Mouse (Mus musculus): Measurements from ENCODE around the gene Pear1. TPM values are rescaled to one million over a fixed set of nuclear protein-coding genes. Genes with fewer than 3 reads are reported as not detected.
A peak's percentile ranks its signal among the peaks of the same experiment; 100 is the strongest.

The Pear1 gene
- polyA plus RNA-seq, 1 experiment: 21.1 TPM

GRCm38 (mm10) chr3:87809322-87809962, 14.7 kb downstream of the Pear1 start:
- no peak for DNase-seq (ENCODE audit: low spot score)

GRCm38 (mm10) chr3:87804038-87804677, 19.9 kb downstream of the Pear1 start:
- DNase-seq (ENCODE audit: low spot score): no peak

GRCm38 (mm10) chr3:87801681-87802080, 22.4 kb downstream of the Pear1 start:
- DNase-seq (ENCODE audit: low spot score): no peak

GRCm38 (mm10) chr3:87796736-87797334, 27.3 kb downstream of the Pear1 start, which contains the start of gene Insrr:
Gene Insrr (plus strand): TSS chr3:87796951.
- DNase-seq (ENCODE audit: low spot score): no peak

- no peak for DNase-seq (ENCODE audit: low spot score)
Measured at GRCm38 (mm10) chr3:87795336-87796277, 28.5 kb downstream of the Pear1 start.

GRCm38 (mm10) chr3:87794922-87795325, 29.2 kb downstream of the Pear1 start, which contains the start of gene Ntrk1:
Gene Ntrk1 (minus strand): TSS chr3:87795162.
- no peak for DNase-seq (ENCODE audit: low spot score)

GRCm38 (mm10) chr3:87789768-87790167, 34.3 kb downstream of the Pear1 start:
- DNase-seq (ENCODE audit: low spot score): no peak

- no peak for DNase-seq (ENCODE audit: low spot score)
Measured at GRCm38 (mm10) chr3:87789248-87789647, 34.9 kb downstream of the Pear1 start.

- DNase-seq (ENCODE audit: low spot score): no peak
Measured at GRCm38 (mm10) chr3:87785626-87786214, 38.4 kb downstream of the Pear1 start.

- no peak for DNase-seq (ENCODE audit: low spot score)
Measured at GRCm38 (mm10) chr3:87785156-87785555, 39.0 kb downstream of the Pear1 start.

- DNase-seq (ENCODE audit: low spot score): no peak
Measured at GRCm38 (mm10) chr3:87783282-87784023, 40.7 kb downstream of the Pear1 start.

- DNase-seq (ENCODE audit: low spot score): no peak
Measured at GRCm38 (mm10) chr3:87779086-87779485, 45.0 kb downstream of the Pear1 start.

- DNase-seq (ENCODE audit: low spot score): no peak
Measured at GRCm38 (mm10) chr3:87778283-87778682, 45.8 kb downstream of the Pear1 start.

- DNase-seq (ENCODE audit: low spot score): no peak
Measured at GRCm38 (mm10) chr3:87771088-87771487, 53.0 kb downstream of the Pear1 start.

- DNase-seq (ENCODE audit: low spot score): no peak
Measured at GRCm38 (mm10) chr3:87770280-87770679, 53.8 kb downstream of the Pear1 start.

GRCm38 (mm10) chr3:87769506-87769905, 54.6 kb downstream of the Pear1 start:
- no peak for DNase-seq (ENCODE audit: low spot score)

- peak; percentile 78 for DNase-seq (ENCODE audit: low spot score)
Measured at GRCm38 (mm10) chr3:87768844-87769243, 55.3 kb downstream of the Pear1 start.

- no peak for DNase-seq (ENCODE audit: low spot score)
Measured at GRCm38 (mm10) chr3:87768431-87768830, 55.7 kb downstream of the Pear1 start.

GRCm38 (mm10) chr3:87767764-87768163, 56.3 kb downstream of the Pear1 start:
- DNase-seq (ENCODE audit: low spot score): no peak

- no peak for DNase-seq (ENCODE audit: low spot score)
Measured at GRCm38 (mm10) chr3:87766284-87766667, 57.8 kb downstream of the Pear1 start.

Measured in urinary bladder, adult 2 months (tissue).